Mouse (Mus musculus): ENCODE results near the gene Purb.
"Not testable (repeated sequence)": the region's sequence is repeated elsewhere in the genome, so short reads cannot be mapped to it uniquely, and the experiment has no call there.

Purb gene

GRCm38 (mm10) chr11:6444077-6444853 lies 31.5 kb downstream of the Purb start, which contains the start of gene H2afv:
Gene H2afv, minus strand, starts transcription at chr11:6444443.
- DNase-seq (ENCODE audit: low spot score), result peak; percentile 98

GRCm38 (mm10) chr11:6443727-6444076 lies 32.0 kb downstream of the Purb start:
- no peak for DNase-seq (ENCODE audit: low spot score)

- no peak for DNase-seq (ENCODE audit: low spot score)
Measured at GRCm38 (mm10) chr11:6443102-6443501, 32.6 kb downstream of the Purb start.

- no peak for DNase-seq (ENCODE audit: low spot score)
Measured at GRCm38 (mm10) chr11:6442566-6442965, 33.2 kb downstream of the Purb start.

- DNase-seq (ENCODE audit: low spot score), result no peak
Measured at GRCm38 (mm10) chr11:6440171-6440570, 35.5 kb downstream of the Purb start.

- no peak for DNase-seq (ENCODE audit: low spot score)
Measured at GRCm38 (mm10) chr11:6437667-6438066, 38.0 kb downstream of the Purb start.

- DNase-seq (ENCODE audit: low spot score), result peak; percentile 30
Measured at GRCm38 (mm10) chr11:6436442-6436841, 39.3 kb downstream of the Purb start.

- DNase-seq (ENCODE audit: low spot score), result no peak
Measured at GRCm38 (mm10) chr11:6430186-6430585, 45.5 kb downstream of the Purb start.

GRCm38 (mm10) chr11:6420722-6421350 lies 54.9 kb downstream of the Purb start:
- no peak for DNase-seq (ENCODE audit: low spot score)

GRCm38 (mm10) chr11:6420283-6420703 lies 55.4 kb downstream of the Purb start:
- no peak for DNase-seq (ENCODE audit: low spot score)

GRCm38 (mm10) chr11:6419156-6419555 lies 56.6 kb downstream of the Purb start:
- not testable (repeated sequence) for DNase-seq (ENCODE audit: low spot score)

- no peak for DNase-seq (ENCODE audit: low spot score)
Measured at GRCm38 (mm10) chr11:6418751-6419150, 57.0 kb downstream of the Purb start.

Data from spleen, adult 12 weeks (tissue).